Mouse (Mus musculus) MEL (cell line): ENCODE data around the gene Bach2.

Source experiments
- CHD1 ChIP-seq: IDR thresholded peaks from 2 replicates; pipeline ENCODE4 v1.6.1; 2012; ENCODE audit warnings: low read depth, mild to moderate bottlenecking, inconsistent platforms, low read length, improper control_type of control experiment
- JUND ChIP-seq: IDR thresholded peaks from 2 replicates; pipeline ENCODE4 v1.6.1; 2011; ENCODE audit warnings: low read depth, mild to moderate bottlenecking, improper control_type of control experiment, low read length
- MEF2A ChIP-seq: IDR thresholded peaks from 2 replicates; pipeline ENCODE4 v1.6.1; 2014; ENCODE audit warnings: low read depth, mild to moderate bottlenecking, inconsistent platforms, low read length, improper control_type of control experiment; ENCODE audit not compliant: poor library complexity, insufficient replicate concordance, severe bottlenecking; ENCODE audit errors: extremely low read depth

- TF ChIP-seq JUND (no peak), CHD1 (no peak), MEF2A (no peak)
Measured at GRCm38 (mm10) chr4:32246020-32246419, 7.4 kb downstream of the Bach2 start.
